ENCODE assay signal across 23 mouse cellular contexts in genomic region chr12:31508496-31508895, GRCm38 (mm10). TPM values are rescaled to one million over a fixed set of nuclear protein-coding genes. Genes with fewer than 3 reads are reported as not detected.
"Had no signal": no experiment of that assay in that cellular context is flagged by ENCODE, and none has a peak within 500 bp of the region (broad histone marks: within the 10 kb centered on the region; RNA-seq: fewer than 3 reads in every experiment).

No protein-coding gene starts in this region.

- H3K27me3 ChIP-seq: heart, embryonic 12.5 days; hindbrain, embryonic 12.5 days; intestine, embryonic 15.5 days; limb, embryonic 12.5 days; liver, embryonic 13.5 days had no signal

- H3K27ac ChIP-seq: heart, adult 2 months; heart, embryonic 10.5 days; hindbrain, embryonic 10.5 days; hindbrain, embryonic 12.5 days; hindbrain, embryonic 14.5 days; intestine, embryonic 15.5 days; left cerebral cortex, adult 2 months; limb, embryonic 10.5 days; limb, embryonic 12.5 days; liver, embryonic 13.5 days; liver, embryonic 15.5 days had no signal

- ATAC-seq: hindbrain, embryonic 16.5 days; inflammation-experienced regulatory T-cells, adult 6 months; intestine, embryonic 15.5 days; intestine, postnatal 0 days had no signal

- H3K4me3 ChIP-seq: heart, adult 2 months; heart, embryonic 10.5 days; heart, embryonic 12.5 days; hindbrain, embryonic 10.5 days; hindbrain, embryonic 12.5 days; intestine, embryonic 15.5 days; left cerebral cortex, adult 2 months; limb, embryonic 10.5 days; limb, embryonic 12.5 days; liver, embryonic 13.5 days; liver, embryonic 15.5 days had no signal

- DNase-seq: gastrocnemius, postnatal 14 days; gastrocnemius, postnatal 36 days; heart, adult 2 months; kidney, adult 18-20 months; liver; liver, embryonic 13.5 days had no signal

- H3K36me3 ChIP-seq: heart, embryonic 10.5 days; heart, embryonic 12.5 days; hindbrain, embryonic 10.5 days; hindbrain, embryonic 12.5 days; intestine, embryonic 15.5 days; limb, embryonic 10.5 days; limb, embryonic 12.5 days; liver, embryonic 13.5 days; liver, embryonic 15.5 days had no signal

- H3K4me2 ChIP-seq: heart, embryonic 12.5 days; hindbrain, embryonic 12.5 days; hindbrain, embryonic 14.5 days; intestine, embryonic 15.5 days; limb, embryonic 12.5 days; liver, embryonic 11.5 days; liver, embryonic 13.5 days; liver, embryonic 15.5 days had no signal

RNA-seq across cellular contexts. Expression of gene Slc26a4, which starts 51.3 kb away (rescaled TPM):
- total RNA-seq: gastrocnemius, adult 18-20 months; gastrocnemius, adult 8-10 months; gastrocnemius, postnatal 14 days; gastrocnemius, postnatal 36 days had no signal
- polyA plus RNA-seq: gonadal fat pad, adult 2 months; heart, adult 2 months; hindbrain, embryonic 14.5 days; inflammation-experienced regulatory T-cells, adult 6 months; liver, embryonic 11.5 days; liver, embryonic 13.5 days; liver, embryonic 15.5 days had no signal
